Mouse (Mus musculus): ENCODE data around the gene Mus81.

Gene Mus81

DNA sequence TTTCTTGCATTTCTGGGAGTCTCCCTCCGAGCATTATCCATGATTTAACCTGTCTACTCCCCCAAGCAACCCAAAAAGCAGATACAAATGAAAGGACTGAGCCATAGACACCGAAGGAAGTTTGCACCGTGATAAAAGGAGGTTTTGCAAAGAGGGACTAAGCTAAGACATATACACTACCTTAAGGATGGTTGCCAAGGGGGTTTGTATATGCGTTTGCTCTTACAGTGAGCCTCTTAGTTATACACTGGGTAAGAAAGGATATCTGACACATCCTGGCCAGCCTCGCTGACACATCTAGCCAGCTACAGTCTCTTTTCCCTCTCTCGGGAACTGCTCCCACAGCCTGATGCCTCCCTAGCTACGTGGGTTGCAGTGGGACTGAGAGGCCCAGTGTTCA, 54.3 kb downstream of the Mus81 start:
- DNase-seq, result no peak

GRCm38 (mm10) chr19:5432992-5433852, 55.0 kb downstream of the Mus81 start:
- DNase-seq, result peak; percentile 64
